Mouse (Mus musculus) heart, embryonic 11.5 days (tissue): ENCODE measurements around the gene Gjb3. TPM values are rescaled to one million over a fixed set of nuclear protein-coding genes. Genes with fewer than 3 reads are reported as not detected.

ENCODE experiments used
- ATAC-seq: fragments of 200-750 bp; cut with Nextera tagmentation; replicated peaks from 2 replicates; pipeline ENCODE4 v1.8.0; 2017; ENCODE audit warnings: moderate library complexity; ENCODE audit not compliant: insufficient number of reproducible peaks, low FRiP score, low TSS enrichment
- H3K27ac ChIP-seq: fragments of 300-500 bp; sonication (generic); 2 replicates; pipeline ENCODE4 v1.5.1; 2014; ENCODE audit warnings: mild to moderate bottlenecking, low read depth, low read length
- H3K27me3 ChIP-seq: fragments of 300-500 bp; sonication (generic); 2 replicates; pipeline ENCODE4 v1.6.1; 2014; ENCODE audit warnings: mild to moderate bottlenecking, low read length, mixed read lengths; ENCODE audit not compliant: control insufficient read depth, insufficient read depth
- H3K36me3 ChIP-seq: fragments of 300-500 bp; sonication (generic); 2 replicates; pipeline ENCODE4 v1.6.1; 2014; ENCODE audit warnings: mild to moderate bottlenecking, low read length, moderate library complexity, mixed read lengths; ENCODE audit not compliant: control insufficient read depth, insufficient read depth
- H3K4me1 ChIP-seq: fragments of 300-500 bp; sonication (generic); 2 replicates; pipeline ENCODE4 v1.6.1; 2014; ENCODE audit warnings: low read length; ENCODE audit not compliant: control insufficient read depth, insufficient read depth
- H3K4me2 ChIP-seq: fragments of 300-500 bp; sonication (generic); 2 replicates; pipeline ENCODE4 v1.6.1; 2014; ENCODE audit warnings: mild to moderate bottlenecking, moderate library complexity
- H3K4me3 ChIP-seq: fragments of 300-500 bp; sonication (generic); 2 replicates; pipeline ENCODE4 v1.5.1; 2014; ENCODE audit warnings: low read depth, low read length
- H3K9ac ChIP-seq: fragments of 300-500 bp; sonication (generic); 2 replicates; pipeline ENCODE4 v1.6.1; 2014; ENCODE audit warnings: mild to moderate bottlenecking, low read depth, low read length, moderate library complexity
- H3K9me3 ChIP-seq: fragments of 300-500 bp; sonication (generic); replicated peaks from 2 replicates; pipeline ENCODE4 v1.6.1; 2016; ENCODE audit warnings: low read length; ENCODE audit not compliant: control insufficient read depth
- WGBS: fragments of 180-500 bp; shearing (Covaris S2); extraction: QIAGEN DNeasy Blood & Tissue Kit; methylation state at CpG from one replicate; pipeline ENCODE4 v1.1.7; 2014; ENCODE audit not compliant: insufficient replicate concordance; 5-methylcytosine and 5-hydroxymethylcytosine counted together
- polyA plus RNA-seq: library from polyadenylated mRNA; unstranded; fragments of >200 nt; fragmentation: Nextera tagmentation; extraction: Ambion mirVana; gene quantifications from 2 replicates; pipeline ENCODE4 v1.2.1, GENCODE M21; 2014

The Gjb3 gene
- polyA plus RNA-seq, 1 experiment from 2014 or later = 0.16 TPM

- H3K9ac ChIP-seq = no peak overlapping the region
- no peak for ATAC-seq
- 76% methylated on average over 1 of the region's 1 CpGs for WGBS
- H3K4me2 ChIP-seq = no peak overlapping the region
- H3K4me1 ChIP-seq = peaks cover 10% of the 10 kb centered on the region
- H3K36me3 ChIP-seq = no peaks in the 10 kb centered on the region
- H3K4me3 ChIP-seq = no peak overlapping the region
- H3K9me3 ChIP-seq = no peaks in the 10 kb centered on the region
- no peak overlapping the region for H3K27ac ChIP-seq
- peaks cover 2% of the 10 kb centered on the region; the same call in 1 of the 2 replicates for H3K27me3 ChIP-seq
Observed at GRCm38 (mm10) chr4:127352594-127352993, 21.9 kb upstream of the Gjb3 start.

- H3K9ac ChIP-seq = no peak overlapping the region
- no peaks in the 10 kb centered on the region for H3K27me3 ChIP-seq
- H3K9me3 ChIP-seq = no peaks in the 10 kb centered on the region
- ATAC-seq = no peak
- H3K36me3 ChIP-seq = no peaks in the 10 kb centered on the region
- H3K27ac ChIP-seq = no peak overlapping the region
- no peak overlapping the region for H3K4me2 ChIP-seq
- H3K4me1 ChIP-seq = peaks cover 10% of the 10 kb centered on the region
- WGBS = 61% methylated on average over 4 of the region's 4 CpGs
- no peak overlapping the region for H3K4me3 ChIP-seq
Observed at GRCm38 (mm10) chr4:127349560-127350300, 19.1 kb upstream of the Gjb3 start.

GRCm38 (mm10) chr4:127345000-127345399 is 14.4 kb upstream of the Gjb3 start:
- 69% methylated on average over 5 of the region's 5 CpGs for WGBS
- no peaks in the 10 kb centered on the region for H3K4me1 ChIP-seq
- no peak for ATAC-seq

GRCm38 (mm10) chr4:127341372-127341771 is 10.7 kb upstream of the Gjb3 start:
- Histone ChIP-seq H3K27ac (no peak overlapping the region), H3K36me3 (no peaks in the 10 kb centered on the region), H3K4me2 (no peak overlapping the region), H3K4me3 (no peak overlapping the region), H3K9me3 (no peaks in the 10 kb centered on the region), H3K4me1 (no peaks in the 10 kb centered on the region), H3K27me3 (peaks cover 4% of the 10 kb centered on the region; the same call in 1 of the 2 replicates), H3K9ac (no peak overlapping the region)
- ATAC-seq = no peak
- 57% methylated on average over 6 of the region's 6 CpGs for WGBS

More at GRCm38 (mm10) chr4:127345000-127345399, 14.4 kb upstream of the Gjb3 start:
- H3K4me2 ChIP-seq = no peak overlapping the region
- H3K9ac ChIP-seq = no peak overlapping the region
- H3K9me3 ChIP-seq = no peaks in the 10 kb centered on the region
- H3K27ac ChIP-seq = no peak overlapping the region
- peaks cover 4% of the 10 kb centered on the region; the same call in 1 of the 2 replicates for H3K27me3 ChIP-seq
- no peaks in the 10 kb centered on the region for H3K36me3 ChIP-seq
- no peak overlapping the region for H3K4me3 ChIP-seq

- ATAC-seq = no peak
- H3K9ac ChIP-seq = no peak overlapping the region
- no peak overlapping the region for H3K4me3 ChIP-seq
- H3K4me1 ChIP-seq = no peaks in the 10 kb centered on the region
- no peak overlapping the region for H3K27ac ChIP-seq
- no peak overlapping the region for H3K4me2 ChIP-seq
- no peaks in the 10 kb centered on the region for H3K36me3 ChIP-seq
- no peaks in the 10 kb centered on the region for H3K9me3 ChIP-seq
- 76% methylated on average over 5 of the region's 5 CpGs for WGBS
- H3K27me3 ChIP-seq = peaks cover 7% of the 10 kb centered on the region
Observed at GRCm38 (mm10) chr4:127337668-127338067, 7.0 kb upstream of the Gjb3 start.

GRCm38 (mm10) chr4:127334870-127335504 is 4.3 kb upstream of the Gjb3 start:
- Histone ChIP-seq H3K36me3 (no peaks in the 10 kb centered on the region), H3K27me3 (peaks cover 29% of the 10 kb centered on the region), H3K9me3 (no peaks in the 10 kb centered on the region), H3K9ac (no peak overlapping the region), H3K4me1 (peaks cover 11% of the 10 kb centered on the region), H3K4me3 (no peak overlapping the region), H3K27ac (no peak overlapping the region), H3K4me2 (no peak overlapping the region)
- WGBS = 33% methylated on average over 5 of the region's 5 CpGs
- ATAC-seq = no peak

- Histone ChIP-seq H3K9me3 (no peaks in the 10 kb centered on the region), H3K27me3 (peaks cover 54% of the 10 kb centered on the region), H3K4me3 (no peak overlapping the region), H3K9ac (no peak overlapping the region), H3K36me3 (no peaks in the 10 kb centered on the region), H3K4me2 (no peak overlapping the region), H3K4me1 (peaks cover 14% of the 10 kb centered on the region), H3K27ac (no peak overlapping the region)
- 22% methylated on average over 13 of the region's 13 CpGs for WGBS
- no peak for ATAC-seq
Observed at GRCm38 (mm10) chr4:127331171-127331570, 527 bp upstream of the Gjb3 start.

- H3K4me1 ChIP-seq = peaks cover 14% of the 10 kb centered on the region
- peaks cover 67% of the 10 kb centered on the region for H3K27me3 ChIP-seq
- ATAC-seq = no peak
- H3K4me2 ChIP-seq = peak overlapping the region; percentile 56
- WGBS = under 1% methylated on average over 13 of the region's 13 CpGs
- H3K9me3 ChIP-seq = no peaks in the 10 kb centered on the region
- no peak overlapping the region for H3K9ac ChIP-seq
- no peaks in the 10 kb centered on the region for H3K36me3 ChIP-seq
- peak overlapping the region; percentile 31; the same call in 1 of the 2 replicates for H3K4me3 ChIP-seq
- H3K27ac ChIP-seq = no peak overlapping the region
Observed at GRCm38 (mm10) chr4:127329751-127330150, 893 bp downstream of the Gjb3 start.
